Mouse (Mus musculus): ENCODE measurements around the gene Cad.

Cad gene

DNA sequence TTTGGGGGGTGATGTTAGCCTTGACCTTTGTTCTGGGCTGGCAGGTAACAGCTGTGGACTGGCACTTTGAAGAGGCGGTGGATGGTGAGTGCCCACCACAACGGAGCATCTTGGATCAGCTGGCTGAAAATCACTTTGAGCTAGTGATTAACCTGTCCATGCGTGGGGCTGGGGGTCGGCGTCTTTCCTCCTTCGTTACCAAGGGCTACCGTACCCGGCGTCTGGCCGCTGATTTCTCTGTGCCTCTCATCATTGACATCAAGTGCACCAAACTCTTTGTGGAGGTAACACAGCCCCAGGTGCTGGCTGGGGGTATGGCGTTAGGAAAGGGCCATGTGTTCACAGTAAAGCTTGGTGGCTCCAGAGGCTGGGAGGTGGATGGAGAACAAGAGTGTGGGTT, 17.2 kb downstream of the Cad start:
- DNase-seq, result no peak

DNA sequence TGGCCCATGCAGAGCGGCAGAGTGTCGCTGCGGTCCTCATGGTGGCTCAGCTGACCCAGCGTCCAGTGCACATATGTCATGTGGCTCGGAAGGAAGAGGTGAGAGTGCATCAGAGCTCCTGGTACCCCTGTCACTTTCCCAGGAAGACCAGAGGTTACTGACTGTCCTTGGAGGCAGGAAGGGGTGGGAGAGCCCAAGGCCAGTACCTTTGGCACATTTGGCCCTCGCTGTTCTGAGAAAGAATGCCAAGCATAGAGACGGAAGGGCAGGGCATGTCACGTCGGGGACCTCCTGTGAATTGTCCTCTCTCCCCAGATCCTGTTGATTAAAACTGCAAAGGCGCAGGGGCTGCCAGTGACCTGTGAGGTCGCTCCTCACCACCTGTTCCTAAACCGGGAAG, 18.6 kb downstream of the Cad start:
- no peak for DNase-seq

DNA sequence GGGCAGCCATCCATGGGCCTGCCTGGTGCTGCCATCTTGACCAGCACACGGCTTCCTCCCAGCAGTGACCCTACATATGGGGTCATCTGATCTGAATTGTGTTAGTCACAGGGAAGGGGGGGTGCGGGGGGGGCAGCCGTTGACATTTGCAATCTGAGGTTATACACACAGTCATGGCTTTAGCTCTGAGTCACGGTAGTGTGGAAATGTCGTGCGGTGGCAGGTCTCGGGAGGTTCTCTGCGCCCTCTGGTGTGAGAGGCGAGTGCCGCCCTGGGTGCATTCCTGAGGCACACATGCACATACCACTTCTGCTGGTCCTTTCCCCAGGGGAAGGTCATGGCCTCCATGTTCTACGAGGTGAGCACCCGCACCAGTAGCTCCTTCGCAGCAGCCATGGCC, 21.8 kb downstream of the Cad start:
- DNase-seq, result no peak

DNA sequence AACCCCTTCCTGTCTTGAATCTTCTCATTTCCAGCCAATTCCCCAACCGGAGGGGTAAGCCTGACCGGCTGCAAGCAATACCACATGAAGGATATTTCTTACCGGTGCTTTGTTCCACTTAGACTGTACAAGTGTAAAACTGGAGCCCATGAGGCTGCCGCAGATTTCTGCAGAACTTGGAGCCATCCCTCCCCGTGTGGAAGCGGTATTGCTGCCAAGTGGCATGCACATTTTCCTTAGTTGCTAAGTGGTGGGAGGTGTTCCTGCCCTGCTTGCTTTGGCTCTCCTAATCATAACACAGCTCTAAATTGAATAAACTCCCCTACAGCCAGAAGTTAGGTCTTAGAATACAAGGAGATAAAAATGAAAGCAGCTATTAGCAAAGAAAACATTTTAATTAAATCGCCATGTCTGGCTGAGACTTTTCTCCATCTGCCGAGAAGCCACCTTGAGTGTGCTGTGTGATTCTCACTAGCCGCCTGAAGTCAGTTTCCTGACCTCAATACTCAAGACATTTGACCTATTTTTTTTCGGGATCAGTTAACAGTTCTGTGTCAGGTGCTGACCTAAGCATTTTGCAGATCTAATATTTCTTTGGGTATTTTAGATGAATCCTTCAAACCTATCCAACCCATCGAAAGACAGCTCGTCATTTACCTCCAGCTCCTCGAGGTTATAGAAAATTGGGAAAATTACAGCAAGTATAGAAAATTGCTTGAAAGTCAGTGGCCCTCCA, 25.6 kb downstream of the Cad start:
- DNase-seq, result no peak

DNA sequence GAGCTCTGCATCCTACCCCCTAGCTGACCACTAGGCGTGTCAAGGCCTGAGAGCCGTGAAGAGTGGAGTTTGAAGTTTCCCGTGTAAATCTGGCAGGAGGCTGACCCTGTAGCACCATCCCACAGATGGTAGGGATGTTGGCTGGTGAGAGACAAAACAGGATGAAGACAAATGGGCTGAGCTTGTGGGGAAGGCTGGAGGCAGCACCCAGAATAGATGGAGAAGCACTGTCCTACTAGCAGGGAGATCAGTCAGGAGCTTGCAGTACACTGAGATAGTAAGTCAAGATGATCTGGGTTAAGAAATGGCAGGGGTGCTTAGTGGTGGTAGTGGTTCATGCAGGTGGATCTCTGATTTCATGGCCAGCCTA, 26.2 kb downstream of the Cad start:
- no peak for DNase-seq

DNA sequence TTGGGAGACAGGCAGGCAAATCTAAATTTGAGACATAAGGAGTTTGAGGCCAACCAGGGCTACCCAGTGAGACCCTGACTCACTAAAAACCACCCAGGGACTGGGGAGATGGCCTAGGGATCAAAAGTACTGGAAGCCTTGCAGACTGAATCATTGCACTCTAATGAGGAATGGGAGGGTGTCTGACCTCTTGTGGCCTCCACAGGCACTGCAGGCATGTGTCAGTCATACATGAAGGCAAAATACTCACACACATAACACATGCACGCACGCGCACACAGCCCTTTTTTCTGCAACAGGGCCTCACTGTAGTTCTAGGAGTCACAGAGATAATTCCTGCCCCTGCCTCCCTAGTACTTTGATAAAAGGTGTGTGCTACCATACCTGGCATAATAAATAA, 26.8 kb downstream of the Cad start:
- DNase-seq, result no peak

DNA sequence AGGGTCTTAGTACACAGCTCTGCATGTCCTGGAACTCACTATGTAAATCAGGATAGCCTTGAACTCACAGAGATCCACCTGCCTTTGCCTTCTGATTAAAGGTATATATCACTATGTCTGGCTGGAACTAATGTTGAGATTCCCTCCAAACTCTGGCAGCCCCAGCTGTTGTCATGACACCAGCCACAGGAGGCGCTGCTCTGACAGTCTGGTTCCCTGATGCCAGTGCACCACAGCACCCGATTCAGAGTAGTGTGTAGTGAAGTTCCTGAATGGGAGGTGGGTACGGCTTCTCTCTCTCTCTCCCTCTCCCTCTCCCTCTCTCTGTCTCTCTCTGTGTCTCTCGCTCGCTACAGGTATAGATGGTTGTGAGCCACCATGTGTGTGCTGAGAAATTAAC, 27.8 kb downstream of the Cad start:
- no peak for DNase-seq

DNA sequence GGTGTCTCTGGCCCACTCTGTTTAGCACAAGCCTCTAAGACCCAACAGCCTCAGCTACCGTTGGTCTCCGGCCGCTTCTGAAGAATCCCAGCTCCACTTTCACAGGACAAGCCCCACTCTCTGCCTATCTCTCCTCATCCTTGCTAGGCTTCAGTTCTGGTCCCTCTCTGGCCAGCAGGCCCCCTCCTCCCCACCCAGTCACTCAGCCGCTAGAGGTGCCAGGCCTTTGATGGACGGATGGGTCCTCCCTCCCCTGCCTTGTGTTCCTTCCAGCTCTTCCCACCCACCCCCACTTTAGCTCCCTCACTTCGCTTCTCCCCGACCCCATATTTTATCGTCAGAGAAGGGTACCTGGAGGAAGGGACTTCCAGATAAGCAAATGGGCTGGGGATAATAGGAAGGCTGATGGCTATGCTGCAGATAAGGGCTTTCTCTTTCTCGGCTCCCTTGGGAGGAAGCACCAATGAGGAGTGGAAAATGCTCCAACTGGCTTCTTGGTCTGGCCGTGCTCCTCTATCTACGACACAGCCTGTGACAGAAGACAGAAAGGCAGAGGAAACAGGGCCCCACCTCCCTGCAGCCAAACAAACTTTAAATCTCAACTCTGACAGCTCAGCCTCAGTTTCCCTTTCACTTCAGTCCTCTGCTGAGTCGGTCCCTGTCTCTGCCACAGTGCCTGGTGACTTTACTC, 28.5 kb downstream of the Cad start:
- DNase-seq, result no peak

DNA sequence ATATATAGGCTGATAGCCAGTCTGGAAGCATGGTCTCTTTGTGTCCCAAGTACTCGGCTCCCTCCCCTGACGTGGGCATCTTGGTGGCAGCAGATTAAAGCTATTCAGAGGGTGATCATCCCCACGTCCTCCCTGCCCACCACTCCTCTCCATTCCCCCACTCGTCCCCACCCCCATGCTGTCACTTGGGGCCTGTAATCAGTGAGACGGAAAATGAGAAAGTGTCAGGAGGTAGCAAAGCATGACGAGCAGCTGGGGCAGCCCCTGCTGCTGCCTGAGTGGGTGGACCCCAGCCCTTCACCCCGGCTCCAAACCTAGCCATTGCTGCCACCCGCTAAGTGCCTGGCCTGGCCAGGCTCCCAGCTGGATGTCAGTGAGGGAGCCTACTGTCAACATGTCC, 29.4 kb downstream of the Cad start:
- no peak for DNase-seq

DNA sequence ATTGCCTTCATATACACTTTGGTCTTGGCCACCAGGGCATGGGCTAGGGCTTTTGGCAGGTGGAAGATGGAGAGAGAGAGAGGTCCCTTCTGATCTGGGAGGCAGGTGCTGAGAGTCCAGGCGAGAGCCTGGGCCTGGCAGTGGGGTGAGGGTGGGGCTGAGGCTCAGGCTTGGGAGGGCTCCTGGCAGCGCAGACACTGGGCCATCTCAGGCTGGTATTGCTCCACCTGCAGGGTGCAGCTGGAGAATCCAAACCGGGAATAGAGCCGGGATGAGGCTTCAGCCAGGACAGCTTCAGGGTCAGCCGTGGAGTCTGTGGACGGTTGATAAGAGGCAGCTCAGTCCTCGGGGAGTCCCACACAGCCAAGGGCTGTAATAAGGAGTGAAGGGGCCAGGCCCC, 32.0 kb downstream of the Cad start:
- no peak for DNase-seq

DNA sequence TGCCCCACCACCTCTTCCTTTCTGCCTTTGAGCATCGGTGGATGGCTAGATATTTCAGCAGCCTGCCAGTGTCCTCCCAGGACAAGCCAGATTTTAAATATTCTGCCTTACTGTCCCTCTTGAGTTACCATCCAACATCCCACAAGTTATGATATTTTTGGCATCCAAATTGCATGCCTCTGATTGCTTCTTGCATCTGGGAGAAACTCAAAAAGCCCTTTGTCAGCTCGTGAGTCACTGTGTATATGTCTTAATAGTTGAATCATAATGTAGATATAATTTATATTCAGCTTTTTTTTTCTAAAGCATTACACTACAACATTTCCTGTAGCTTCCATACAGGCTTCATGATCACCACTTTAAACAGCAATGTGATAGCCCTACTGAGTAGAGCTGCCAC, 32.6 kb downstream of the Cad start:
- DNase-seq, result no peak

DNA sequence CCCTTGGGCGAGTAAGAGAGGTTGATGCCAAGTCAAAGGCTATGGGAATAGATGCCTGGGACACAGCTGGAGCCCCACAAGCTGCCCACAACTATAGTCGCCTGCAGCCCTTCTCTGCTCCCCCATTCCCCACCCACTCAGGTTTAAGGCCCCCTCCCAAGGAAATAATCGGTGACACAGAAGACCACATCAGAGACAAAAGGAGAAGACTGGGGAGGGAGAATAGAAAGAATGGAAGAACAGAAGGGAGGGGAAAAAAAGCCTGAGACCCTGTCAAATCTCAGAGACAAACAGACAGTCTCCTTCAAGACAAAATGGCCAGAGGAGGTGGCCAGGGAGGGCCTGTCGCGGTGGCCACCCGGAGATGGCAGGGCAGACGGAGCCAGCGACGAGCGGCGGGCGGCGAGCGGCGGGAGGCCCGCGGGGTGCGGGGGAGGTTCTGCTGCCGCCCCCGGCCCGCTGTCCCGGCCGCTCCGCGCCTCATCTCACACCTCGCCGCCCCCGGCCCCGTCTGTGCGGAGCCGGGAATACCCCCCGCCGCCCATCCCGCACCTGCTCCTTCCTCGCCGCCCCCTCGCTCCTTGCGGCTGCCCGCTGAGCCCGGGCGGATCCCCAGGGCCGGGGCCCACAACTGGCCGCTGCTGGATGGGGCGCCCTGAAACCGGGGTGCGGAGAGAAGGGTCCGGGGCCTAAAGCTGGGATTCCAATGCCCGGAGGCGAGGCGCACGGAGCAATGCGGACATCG, 37.8 kb downstream of the Cad start:
- no peak for DNase-seq

DNA sequence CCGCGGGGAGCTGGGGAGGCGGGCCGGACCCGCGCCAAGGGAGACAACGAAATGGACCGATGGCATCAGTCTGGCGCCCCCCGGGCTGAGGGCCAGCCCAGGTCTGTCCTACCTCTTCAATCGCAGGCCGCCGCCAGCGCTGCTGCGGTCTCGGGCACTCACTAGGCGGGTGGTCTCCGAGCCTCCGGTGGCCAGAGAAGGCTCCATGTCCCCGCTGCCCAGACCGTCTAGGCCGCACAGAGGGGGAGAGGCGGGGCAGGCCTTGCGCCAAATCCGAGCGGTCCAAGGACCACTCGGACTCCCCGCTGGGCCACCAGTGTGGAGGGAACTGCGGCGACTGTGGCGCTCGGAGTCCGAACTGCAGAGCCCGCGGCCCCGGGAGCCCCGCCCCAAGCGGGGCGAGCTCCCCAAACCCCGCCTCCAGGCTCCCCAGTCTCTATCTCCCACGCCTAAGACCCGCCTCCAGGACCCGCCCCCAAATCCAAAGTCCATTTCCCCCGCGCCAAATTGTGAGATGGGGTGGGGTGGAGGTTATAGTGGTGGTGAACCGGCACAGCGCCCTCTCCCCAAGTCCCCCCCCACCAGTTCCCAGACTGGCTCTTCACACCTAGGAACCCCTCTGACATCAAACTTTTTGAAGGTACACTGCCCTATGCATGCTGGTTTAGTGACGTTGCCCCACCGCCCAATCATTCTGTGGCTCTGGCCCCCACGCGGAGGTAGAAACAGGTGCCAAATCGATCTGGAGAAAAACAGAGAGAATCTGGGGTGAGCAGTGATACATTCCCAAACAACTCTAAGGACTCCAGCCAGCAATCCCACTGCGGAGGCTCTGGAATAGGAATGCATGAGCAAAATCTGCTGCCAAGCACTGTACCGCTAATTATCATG, 38.8 kb downstream of the Cad start:
- no peak for DNase-seq

DNA sequence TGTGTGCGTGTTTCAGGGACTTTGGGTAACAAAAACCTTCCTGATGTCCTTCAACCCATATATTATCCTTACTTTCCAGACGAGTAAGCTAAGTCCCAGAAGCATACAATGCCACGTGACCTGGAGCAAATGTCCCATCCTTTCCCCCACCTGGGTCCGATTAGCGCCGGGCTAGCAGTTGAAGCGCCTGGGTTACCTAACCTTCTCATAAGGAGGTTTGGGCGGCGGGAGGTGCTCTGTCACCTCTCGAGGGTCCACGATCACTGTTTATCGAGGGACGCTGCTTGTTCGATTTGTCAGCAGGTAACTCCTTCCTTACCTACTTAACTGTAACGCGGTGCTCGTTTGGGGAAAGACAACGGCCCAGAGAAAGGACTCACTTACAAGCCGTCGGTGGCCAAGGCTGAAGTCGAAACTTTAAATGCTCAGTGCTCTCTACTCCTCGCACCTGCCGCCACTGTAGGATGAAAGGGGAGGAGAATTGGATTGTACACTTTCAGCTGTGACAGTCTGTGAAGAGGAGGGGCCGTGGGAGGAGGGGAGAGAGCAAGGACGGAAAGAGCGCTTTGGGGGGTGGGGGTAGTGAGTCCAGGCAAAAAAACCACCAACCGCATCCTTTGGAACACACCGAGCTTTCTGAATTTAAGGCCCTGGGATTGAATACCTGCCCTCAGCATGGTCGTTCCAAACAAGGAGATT, 39.7 kb downstream of the Cad start:
- no peak for DNase-seq

DNA sequence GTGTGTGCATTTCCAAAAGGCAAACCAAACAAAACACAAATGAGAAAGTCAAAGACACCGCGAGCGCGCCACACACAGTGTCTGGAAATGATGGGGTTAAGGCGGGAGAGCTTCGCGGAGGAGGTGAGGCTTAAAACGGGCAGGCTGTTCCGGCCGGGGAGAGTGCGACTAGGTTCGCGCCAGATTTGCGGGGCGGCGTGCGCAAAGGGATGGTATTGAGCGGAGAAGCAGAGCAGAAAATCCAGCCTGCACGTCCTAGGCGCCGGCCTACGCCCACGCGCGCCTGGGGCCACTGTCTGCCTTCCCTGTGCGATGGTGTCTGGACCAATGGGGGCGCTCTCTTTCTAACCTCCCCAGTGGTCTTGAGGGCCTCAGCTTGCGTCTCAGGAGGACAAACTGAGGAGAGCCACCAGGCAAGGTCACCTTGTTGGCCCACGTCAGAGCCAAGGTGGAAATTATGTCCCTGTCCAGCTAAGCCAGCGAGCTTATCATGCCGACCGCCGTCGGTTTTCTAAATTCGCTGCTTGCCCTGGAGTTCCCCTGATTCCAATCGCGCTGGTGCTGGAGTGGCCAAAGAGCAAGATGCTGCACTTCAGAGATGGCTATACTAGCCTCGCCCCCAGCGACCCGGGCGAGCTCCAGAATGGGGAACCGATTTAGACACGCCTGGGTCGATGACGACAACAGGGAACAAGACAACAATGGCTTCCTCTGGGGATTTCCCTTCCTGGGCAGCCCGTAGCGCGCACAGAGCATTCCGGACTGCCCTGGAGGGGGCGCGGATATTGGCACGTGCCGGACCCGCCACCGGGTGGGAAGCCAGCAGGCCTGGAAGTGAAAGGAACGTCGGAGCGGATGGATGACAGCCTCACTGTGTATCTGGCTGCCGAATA, 40.5 kb downstream of the Cad start:
- no peak for DNase-seq

DNA sequence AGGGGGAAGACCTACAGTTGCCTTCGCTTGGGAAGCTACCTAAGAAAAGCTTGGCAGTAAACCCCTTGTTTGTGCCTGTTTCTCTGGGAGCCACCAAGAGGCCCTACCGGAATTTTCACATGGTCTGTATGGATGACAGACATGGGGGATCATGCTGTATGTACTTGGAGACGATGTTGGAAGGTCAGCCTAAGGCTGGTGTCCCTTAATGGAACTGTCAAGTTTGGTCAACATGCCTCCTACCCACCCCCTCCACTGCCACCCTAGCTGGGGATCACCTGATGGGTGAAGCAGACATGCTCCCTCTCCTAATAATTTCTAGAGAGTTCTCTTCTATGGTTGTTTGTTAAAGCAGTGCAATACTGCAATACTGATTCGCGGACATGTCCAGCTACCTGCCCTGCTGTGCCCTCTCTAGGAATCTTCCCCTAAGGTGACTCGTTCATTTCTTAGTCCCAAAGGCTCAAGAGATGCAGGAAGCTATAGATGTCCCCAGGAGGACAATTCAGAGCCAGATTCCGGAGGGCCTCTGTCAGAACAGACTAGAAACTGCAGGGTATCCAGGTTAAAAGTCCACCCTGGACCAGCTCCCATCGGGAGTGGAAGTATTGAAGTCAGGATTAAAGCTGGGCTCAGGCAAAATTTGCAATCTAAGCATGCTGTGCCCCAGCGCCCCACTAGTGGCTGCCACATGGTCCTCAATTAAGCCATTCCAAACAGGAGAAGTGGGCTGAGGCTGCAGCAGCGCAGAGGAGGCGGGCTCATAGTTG, 41.3 kb downstream of the Cad start:
- DNase-seq, result no peak

DNA sequence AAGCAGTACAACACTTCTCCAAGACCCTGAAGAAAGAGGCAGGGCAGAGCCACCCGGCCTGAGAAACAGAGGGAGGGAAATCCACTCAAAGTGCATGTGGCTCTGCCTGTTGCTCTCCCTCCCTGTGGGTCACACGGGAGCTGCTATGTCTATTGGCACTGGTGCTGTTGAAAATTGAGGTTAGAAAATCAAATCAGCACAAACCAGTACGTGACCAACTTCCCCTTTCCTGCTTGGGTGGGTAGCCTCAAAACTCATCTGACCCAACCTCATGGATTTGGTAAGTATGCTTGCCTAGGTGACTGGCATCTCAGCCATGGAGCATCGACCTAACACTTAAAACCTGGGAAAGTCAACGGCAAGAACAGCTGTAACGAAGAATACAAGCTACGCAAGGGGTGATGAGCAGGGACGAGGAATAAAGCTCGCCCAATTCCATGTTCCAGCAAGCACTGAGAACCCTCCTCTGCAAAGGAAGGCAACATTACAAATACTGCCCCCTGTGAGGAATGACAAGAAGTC, 51.3 kb downstream of the Cad start, which contains the start of gene Dnajc5g:
Dnajc5g (plus strand) TSS at position 472 of the 522 bp plus-strand sequence.
- DNase-seq, result no peak

DNA sequence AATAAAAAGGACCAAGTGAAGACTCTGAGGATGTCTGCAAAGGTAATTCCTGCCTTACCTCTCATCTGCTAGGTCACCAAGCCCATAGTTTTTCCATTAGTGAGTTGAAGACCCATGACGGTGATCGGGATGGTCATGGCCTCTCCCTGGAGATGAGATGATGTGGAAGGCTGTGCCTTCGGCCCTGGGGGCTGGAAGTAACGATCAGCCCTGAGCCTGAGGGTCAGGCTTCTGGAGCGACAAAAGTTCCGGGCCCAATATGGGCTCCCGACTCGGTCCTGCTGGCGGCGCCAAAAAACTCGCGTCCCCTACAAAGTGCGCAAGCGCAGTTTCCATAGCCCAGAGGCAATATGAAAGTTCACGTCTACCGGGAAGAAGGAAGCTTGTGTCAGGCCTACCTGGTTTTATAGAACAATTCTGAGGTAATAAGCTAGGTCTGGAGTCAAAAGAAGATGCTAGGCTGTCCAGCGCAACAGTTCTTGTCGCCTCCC, 53.5 kb downstream of the Cad start, which contains the start of gene Slc30a3:
Slc30a3 (minus strand) TSS at position 238 of the 491 bp plus-strand sequence.
- no peak for DNase-seq

DNA sequence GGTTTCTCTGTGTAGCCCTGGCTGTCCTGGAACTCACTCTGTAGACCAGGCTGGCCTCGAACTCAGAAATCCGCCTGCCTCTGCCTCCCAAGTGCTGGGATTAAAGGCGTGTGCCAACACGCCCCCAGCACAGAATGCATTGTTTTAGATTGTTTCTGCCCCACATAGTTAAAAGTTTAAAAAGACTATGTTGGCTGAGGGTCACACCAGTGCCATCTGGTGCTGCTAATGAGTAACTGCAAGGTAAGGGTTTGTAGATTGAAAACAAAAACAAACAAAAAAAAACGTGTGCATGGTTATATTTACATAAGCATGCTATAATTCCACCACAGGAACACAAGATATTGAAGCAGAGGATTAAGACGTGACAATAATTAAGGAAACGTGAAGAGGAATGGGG, 56.2 kb downstream of the Cad start:
- no peak for DNase-seq

DNA sequence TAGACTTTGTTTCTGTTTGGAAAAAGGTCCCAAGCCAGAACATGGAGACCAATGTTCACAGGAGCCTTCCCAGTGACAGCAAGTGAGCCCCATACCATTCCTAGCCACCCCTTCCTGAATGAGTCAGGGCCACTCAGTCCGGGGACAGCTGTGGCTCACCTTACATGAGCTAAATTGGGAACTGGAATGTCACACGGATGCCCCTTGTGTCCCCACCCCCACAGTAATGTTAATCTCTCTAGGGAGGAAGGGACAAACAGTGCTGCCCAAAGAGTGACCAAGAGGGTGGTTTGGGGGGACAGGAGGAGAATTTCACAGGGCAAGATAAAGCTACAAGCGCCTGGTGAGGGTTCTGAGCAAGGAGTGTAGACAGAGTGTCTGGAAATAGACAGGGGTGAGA, 61.8 kb downstream of the Cad start, which contains the start of gene Trim54:
Trim54 (plus strand) TSS at position 359 of the 400 bp plus-strand sequence.
- no peak for DNase-seq
